Mouse (Mus musculus): ENCODE measurements around the gene Eif4b.

The Eif4b gene

GRCm38 (mm10) chr15:102073559-102074069 is at the start of gene Eif4b:
Eif4b (plus strand) TSS chr15:102073773.
- DNase-seq, result peak; percentile 100

DNA sequence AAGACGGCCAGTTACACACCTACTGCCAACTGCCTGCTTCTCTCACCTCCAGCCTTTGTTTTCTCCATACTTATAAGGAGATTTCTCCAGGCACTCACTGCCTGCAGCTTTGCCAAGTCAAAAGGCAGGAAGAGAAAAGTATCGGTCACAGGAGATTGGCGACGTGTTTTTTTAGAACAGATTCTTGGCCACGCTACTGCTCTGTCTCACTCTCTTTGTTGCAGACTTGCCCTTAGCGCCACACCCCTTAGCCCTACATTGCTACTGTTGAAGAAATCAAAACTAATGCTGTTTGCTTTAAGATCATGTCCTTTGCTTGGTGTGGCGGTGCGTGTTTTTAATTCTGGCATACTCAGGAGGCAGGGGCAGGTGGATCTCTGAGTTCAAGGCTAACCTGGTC is 49.7 kb upstream of the Eif4b start:
- DNase-seq, result no peak

GRCm38 (mm10) chr15:102025136-102025872 is 48.3 kb upstream of the Eif4b start:
- no peak for DNase-seq

DNA sequence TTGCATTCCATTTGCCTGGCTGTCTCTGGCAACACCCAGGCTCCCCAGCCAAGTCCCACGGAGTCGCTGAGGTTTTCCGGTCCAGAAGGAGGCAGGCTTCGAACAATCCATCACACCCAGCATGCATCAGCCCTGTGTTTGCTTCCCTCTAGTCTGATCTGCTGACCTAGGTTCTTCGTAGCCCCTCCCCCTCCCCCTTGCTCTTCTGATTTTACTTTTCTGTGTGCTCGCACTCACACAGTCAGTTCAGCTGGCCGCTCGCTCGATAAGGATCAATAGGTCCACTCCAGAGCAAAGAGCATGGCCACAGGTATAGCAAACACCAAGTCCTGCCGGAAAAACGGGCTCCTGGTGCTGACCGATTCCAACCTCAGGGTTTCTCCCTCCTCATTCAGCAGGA is 47.1 kb upstream of the Eif4b start:
- DNase-seq, result no peak

- peak; percentile 45 to 62 for DNase-seq
Observed at GRCm38 (mm10) chr15:102028040-102028439, 45.5 kb upstream of the Eif4b start, which contains the start of gene Krt18. Krt18 (plus strand) TSS chr15:102028180.

DNA sequence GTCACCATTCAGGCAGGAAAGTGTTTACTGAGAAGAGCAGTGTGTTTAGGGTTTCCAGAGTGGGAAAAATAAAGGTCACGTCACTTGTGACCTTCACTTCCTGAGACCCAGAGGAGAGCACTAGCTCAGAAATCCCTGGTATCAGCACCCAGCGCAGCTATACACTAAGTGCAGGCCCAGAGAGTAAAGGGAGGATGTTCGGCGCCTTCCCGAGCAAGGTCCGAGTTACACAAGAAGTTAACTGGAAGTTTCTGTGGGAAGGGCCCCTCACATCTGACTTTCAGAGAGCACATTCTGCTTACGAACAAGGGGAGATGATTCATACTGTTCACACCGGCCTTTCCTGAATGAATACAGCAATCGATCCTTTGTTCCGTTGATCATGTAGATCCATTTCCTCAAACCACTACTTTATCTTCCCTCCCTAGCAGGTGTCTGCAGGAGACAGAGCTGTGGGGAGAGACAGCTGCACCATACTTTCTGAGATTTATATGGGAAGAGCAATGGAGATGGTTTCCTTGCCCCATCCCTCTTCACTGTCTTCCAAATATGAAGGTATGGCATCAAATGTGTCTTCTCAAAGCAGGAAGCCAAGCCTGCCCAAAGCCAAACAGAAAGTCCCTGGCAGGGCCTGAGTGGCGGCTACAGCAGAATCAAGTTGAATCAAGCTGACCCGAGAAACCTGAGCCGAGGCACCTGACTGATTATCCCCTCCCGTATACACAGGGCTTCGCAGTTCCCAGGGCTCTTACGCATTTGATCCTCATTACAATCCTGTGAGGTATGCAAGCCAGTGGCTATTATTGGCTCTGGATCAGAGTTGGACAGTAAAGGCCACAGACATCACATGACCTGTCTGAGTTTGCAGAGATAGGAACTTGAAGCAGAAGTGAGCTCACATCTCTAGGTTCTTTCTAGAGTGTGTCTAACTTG is 39.2 kb upstream of the Eif4b start:
- DNase-seq, result no peak

DNA sequence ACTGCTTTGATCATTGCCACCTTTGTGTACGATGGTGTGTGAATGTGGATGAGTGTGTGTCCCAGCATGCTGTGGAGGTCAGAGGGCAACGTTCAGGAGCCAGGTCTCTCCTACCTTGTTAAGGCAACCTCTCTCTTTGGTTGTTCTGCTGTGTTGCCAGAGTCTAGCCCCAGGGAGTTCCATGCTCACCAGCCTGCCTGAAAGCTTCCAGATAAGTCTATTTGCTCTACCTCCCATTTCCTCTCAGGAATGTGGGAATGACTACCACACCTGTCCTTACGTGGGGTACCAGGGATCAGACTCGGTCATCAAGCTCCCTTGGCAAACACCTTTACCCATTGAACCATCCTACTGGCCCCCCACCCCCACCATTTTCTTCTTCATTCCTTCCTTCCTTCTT is 33.3 kb upstream of the Eif4b start:
- DNase-seq, result no peak

DNA sequence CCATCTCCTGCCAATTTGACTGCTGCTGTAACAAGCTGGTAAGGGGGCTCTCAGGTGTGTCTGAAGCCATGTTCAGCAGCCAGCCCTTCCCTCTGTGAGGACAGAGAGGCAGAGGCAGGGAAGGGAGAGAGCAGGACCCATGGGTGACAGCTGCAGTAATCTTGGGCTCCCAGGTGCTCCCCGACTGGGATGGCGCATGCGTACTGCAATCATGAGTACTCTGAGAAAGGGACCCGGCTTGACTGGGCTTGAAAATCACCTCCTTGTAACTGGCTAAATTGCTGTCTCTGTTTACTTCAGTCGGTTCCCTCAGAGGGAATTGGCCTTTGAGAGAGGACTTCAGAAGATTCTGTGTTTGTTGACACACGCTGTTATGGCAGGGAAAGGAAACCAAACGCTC is 31.6 kb upstream of the Eif4b start:
- no peak for DNase-seq

GRCm38 (mm10) chr15:102044745-102045144 is 28.8 kb upstream of the Eif4b start:
- DNase-seq, result no peak

GRCm38 (mm10) chr15:102045691-102046090 is 27.9 kb upstream of the Eif4b start:
- DNase-seq, result no peak

DNA sequence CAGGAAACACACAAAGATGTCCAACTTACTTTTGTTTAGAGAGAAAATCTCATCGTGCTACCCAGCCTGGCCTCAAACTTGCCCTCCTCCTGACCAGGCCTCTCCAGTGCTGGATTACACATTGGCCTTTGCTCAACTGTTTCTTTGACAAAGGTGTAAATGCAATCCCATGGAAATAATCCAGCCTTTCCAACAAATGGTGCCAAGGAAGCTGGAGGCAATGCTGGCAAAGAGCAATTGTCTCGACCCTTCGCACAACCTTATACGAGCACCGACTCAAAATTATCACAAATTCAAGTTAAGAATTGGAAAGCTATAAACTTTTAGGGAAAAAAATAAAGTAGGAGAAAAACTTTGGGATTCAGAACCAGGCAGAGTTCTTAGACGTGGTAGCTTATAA is 25.6 kb upstream of the Eif4b start:
- DNase-seq, result no peak

DNA sequence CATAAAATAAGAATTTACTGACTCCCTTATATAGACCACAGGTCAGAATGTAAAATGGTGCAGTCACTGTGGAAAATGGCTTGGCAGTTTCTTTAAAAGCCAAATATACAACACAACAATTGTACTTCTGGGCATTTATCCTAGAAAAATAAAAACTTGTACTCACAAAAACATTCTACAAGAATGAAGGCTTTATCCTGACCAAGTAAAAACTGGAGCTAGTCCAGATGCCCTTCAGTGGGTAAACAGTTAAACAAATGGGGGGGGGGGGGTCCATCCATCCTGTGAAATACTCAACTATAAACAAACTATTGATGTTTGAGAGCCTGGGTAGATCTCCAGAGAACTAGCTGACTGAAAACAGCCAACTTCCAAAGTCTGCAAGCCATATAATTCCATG is 23.7 kb upstream of the Eif4b start:
- no peak for DNase-seq

DNA sequence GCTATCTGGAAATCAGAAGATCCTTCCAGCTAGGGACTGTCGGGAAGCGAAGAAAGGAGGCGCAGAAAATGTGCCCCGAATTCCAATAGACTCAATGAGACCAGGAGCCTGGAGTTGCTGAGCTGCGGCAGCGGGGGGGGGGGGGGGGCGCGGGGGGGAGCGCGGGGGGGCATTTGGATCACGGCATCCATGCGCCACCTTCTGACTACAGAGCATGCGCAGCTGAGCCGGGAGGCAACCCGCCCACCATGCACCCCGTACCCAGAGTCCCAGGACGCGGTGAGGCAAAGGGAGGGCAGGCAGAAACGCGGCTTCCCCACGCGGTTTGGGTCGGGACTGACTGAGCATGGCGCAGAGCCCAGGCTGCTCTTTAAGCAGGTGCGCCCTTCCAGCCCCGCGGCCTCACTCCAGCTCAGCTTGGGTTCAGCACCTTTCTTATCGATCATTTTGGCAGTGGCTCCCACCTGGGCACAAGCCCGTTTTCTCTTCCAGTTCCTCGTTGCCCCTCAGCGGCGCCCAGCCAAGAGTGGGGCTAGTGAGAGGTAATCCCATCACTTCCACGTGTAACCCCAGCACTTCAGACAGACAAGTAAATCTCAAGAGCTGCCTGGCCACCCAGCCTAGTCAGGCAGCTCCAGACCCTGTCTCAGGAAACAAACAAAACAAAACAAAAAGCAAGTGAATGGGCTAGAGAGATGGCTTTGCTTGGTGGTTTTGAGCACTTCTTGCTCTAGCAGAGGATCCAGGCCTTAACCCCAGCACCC is 21.5 kb upstream of the Eif4b start:
- peak; percentile 57 to 75 for DNase-seq

- DNase-seq, result no peak
Observed at GRCm38 (mm10) chr15:102056495-102057174, 16.9 kb upstream of the Eif4b start.

- peak; percentile 93 to 97 for DNase-seq
Observed at GRCm38 (mm10) chr15:102065661-102066325, 7.8 kb upstream of the Eif4b start.

GRCm38 (mm10) chr15:102070476-102071467 is 2.8 kb upstream of the Eif4b start:
- DNase-seq, result no peak

GRCm38 (mm10) chr15:102072963-102073558 is 512 bp upstream of the Eif4b start:
- DNase-seq, result no peak

DNA sequence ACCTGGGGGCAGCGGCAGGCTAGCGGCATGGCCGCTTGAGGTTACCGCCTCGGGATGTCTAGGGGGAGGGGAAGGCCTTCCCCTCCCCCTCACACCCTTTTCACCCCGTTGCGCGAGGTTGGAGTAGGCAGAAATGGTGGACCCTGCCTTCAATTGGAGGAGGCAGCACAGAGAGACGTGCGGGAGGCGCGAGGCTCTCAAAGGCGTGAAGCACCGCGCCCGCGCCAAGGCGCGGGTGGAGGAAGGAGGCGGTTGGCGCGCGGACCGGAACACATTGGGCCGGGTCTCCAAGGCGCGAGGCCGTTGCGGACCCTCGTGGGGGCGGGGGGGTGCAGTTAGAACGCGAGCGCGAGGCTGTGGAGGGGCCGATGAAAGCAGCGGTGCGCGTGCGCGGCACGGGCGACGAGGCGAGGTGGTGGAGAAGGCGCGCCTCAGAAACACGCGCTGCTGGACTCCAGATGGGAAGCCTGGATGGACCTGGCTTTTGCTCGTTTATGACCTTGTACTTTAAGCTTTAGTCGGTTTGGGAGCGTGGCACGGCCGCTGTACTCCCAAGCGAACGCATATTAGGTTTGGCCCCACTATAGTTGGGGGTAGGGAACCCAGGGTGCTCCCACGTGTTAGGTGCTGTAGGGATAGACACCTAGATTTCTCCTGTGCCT is 628 bp downstream of the Eif4b start:
- peak; percentile 63 to 87 for DNase-seq

DNA sequence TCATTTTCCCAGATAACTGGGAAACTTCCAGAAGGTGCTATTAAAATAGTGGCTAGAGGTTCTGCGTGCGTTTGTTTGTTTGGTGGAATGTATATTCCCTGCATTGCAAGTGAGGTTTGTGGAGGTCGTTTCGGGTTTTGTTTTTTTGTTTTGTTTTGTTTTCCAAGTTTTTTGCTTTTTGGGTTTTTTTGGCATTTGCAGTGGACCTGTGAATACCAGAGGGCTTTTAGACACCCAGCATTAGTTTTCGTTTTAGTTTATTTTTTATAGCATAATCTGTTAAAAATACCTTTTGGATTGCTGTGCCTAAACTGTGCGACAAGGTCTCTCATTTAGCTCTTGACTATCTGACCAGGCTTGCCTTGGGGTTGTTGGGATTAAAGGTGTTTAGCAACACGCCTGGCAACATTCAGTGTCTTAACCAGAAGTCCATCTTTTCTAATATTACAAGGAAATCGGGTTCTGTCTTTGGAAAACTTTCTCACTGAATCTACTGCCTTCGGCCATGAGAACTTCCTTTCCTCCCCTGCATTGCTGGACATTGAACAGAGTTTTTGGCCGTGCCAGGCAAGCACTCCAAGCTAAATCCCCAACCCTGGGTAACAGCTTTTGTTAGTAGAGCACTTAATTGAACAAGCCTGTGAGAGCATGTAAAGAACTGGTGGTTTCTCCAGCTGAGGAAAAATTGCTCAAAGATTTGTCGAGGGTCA is 1.5 kb downstream of the Eif4b start:
- DNase-seq, result peak in 1 of 2 experiments; percentile 23
